Mouse (Mus musculus) cerebellum, adult 2 months (tissue): ENCODE results near the gene Wdr5b. TPM values are rescaled to one million over a fixed set of nuclear protein-coding genes. Genes with fewer than 3 reads are reported as not detected.
A peak's percentile ranks its signal among the peaks of the same experiment; 100 is the strongest.

Experiments used
- DNase-seq, 2 experiments: peaks; one replicate each; pipeline ENCODE4 v3.0.0; 2021
- H3K27ac ChIP-seq: fragments of 200-500 bp; 2 replicates; pipeline ENCODE4 v1.5.1; 2012; ENCODE audit warnings: low read length, control low read depth, inconsistent platforms; ENCODE audit not compliant: insufficient read depth
- H3K27me3 ChIP-seq: fragments of 200-500 bp; 2 replicates; pipeline ENCODE4 v1.6.1; 2012; ENCODE audit warnings: inconsistent platforms, mild to moderate bottlenecking, low read length, moderate library complexity; ENCODE audit not compliant: control insufficient read depth, insufficient read depth
- H3K4me1 ChIP-seq: fragments of 200-500 bp; 2 replicates; pipeline ENCODE4 v1.6.1; 2011; ENCODE audit warnings: low read length; ENCODE audit not compliant: control insufficient read depth, insufficient read depth
- H3K4me3 ChIP-seq: fragments of 200-500 bp; replicated peaks from 2 replicates; pipeline ENCODE3; 2011; ENCODE audit warnings: mild to moderate bottlenecking, low read depth, low read length, control low read depth; ENCODE audit not compliant: insufficient read depth
- CTCF ChIP-seq: fragments of 200-500 bp; IDR thresholded peaks from 2 replicates; pipeline ENCODE4 v1.5.1; 2011; ENCODE audit warnings: low read depth, mild to moderate bottlenecking, control low read depth, low read length, moderate library complexity, borderline replicate concordance; ENCODE audit not compliant: insufficient read depth
- POLR2A ChIP-seq: fragments of 200-500 bp; IDR thresholded peaks from 2 replicates; pipeline ENCODE4 v1.6.1; 2011; ENCODE audit warnings: low read length, control low read depth, borderline replicate concordance; ENCODE audit not compliant: insufficient read depth
- WGBS: fragments of 180-500 bp; shearing (Covaris S2); methylation state at CpG from one replicate; pipeline ENCODE4 v1.1.7; 2018; 5-methylcytosine and 5-hydroxymethylcytosine counted together
- polyA plus RNA-seq: library from polyadenylated mRNA; depleted of rRNA; stranded (reverse); fragments of >200 nt; gene quantifications from 2 replicates; pipeline ENCODE4 v1.2.3, GENCODE M21; 2012; rRNA removed

Wdr5b gene
- polyA plus RNA-seq, 1 experiment, result 5.1 TPM

GRCm38 (mm10) chr16:36072410-36073011, 31.5 kb downstream of the Wdr5b start:
- no peak overlapping the region for H3K27ac ChIP-seq

DNA sequence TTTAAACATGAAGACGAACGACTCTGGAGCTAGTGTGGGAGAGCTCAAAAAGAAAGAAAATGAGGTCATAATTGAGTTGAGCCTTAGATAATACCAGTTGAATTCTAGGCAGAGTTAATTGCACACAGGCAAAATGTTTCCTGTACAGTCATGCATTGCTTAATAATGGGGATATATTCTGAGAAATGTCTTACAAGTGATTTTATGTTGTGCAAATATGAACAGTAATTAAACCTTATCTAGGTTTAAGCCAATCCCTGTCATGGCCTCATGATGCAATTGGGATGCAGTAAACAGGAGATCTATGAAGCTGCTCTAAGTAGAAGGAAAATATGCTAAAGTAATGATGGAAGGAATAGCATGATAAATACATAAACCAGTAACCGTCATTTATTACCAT, 33.8 kb downstream of the Wdr5b start:
- H3K4me1 ChIP-seq, result no peaks in the 10 kb centered on the region
- H3K4me3 ChIP-seq, result no peak overlapping the region
- 90% methylated on average over 3 of the region's 3 CpGs for WGBS
- H3K27ac ChIP-seq, result no peak overlapping the region
- no peak for TF ChIP-seq CTCF
- TF ChIP-seq POLR2A, result no peak
- DNase-seq, result no peak
- no peaks in the 10 kb centered on the region for H3K27me3 ChIP-seq

More at GRCm38 (mm10) chr16:36072410-36073011, 31.5 kb downstream of the Wdr5b start:
- H3K27me3 ChIP-seq, result no peaks in the 10 kb centered on the region
- peak overlapping the region; percentile 93 for H3K4me3 ChIP-seq
- WGBS, result 31% methylated on average over 8 of the region's 8 CpGs
- H3K4me1 ChIP-seq, result no peaks in the 10 kb centered on the region; the same call in 1 of the 2 replicates
- DNase-seq, result no peak
- TF ChIP-seq CTCF (no peak), POLR2A (no peak)

DNA sequence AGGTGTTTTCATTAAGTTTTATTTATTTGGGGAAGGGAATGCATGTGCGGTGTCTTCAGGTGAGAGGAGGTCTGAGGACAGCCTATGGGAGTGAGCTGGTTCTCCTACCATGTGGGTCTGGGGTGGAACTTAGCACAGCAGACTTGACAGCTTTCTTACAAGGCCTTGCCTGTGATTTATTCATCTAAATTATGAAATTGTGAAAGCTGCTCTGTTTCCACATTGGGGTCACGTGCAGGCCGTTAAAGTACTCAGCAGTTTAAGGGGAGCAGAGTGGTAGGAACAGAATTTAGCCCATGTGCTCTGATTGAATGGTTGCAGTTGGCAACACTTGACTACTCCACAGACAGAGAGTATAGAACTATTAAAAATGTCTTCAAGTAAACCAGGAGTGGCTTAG, 38.9 kb downstream of the Wdr5b start:
- WGBS, result 97% methylated on average over 3 of the region's 3 CpGs
- H3K4me3 ChIP-seq, result no peak overlapping the region
- DNase-seq, result no peak
- TF ChIP-seq CTCF, result no peak
- TF ChIP-seq POLR2A, result no peak
- no peak overlapping the region for H3K27ac ChIP-seq
- H3K4me1 ChIP-seq, result no peaks in the 10 kb centered on the region
- H3K27me3 ChIP-seq, result no peaks in the 10 kb centered on the region

DNA sequence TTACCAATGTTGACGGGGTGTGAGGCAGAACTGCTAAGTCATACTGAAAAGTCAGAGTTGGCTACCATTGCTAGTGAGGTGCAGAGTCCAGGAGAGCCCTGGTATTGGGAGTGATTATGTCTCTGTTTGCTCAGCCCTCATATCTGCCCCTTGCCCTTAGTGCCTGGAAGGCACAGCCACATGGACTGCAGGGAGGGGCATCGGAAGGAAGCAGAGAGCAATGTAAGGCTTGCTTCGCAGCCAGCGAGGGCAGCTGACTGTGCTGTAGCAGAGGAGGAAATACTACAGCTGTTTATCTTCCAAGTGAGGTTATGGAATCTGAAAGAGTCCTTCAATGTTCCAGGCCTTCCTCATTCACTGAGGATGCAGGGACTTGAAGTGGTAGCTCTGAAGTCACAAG, 46.9 kb downstream of the Wdr5b start:
- no peak overlapping the region for H3K4me3 ChIP-seq
- no peak for DNase-seq
- no peaks in the 10 kb centered on the region for H3K4me1 ChIP-seq
- no peaks in the 10 kb centered on the region for H3K27me3 ChIP-seq
- H3K27ac ChIP-seq, result no peak overlapping the region
- WGBS, result 90% methylated on average over 4 of the region's 4 CpGs
- TF ChIP-seq CTCF, result no peak
- no peak for TF ChIP-seq POLR2A

DNA sequence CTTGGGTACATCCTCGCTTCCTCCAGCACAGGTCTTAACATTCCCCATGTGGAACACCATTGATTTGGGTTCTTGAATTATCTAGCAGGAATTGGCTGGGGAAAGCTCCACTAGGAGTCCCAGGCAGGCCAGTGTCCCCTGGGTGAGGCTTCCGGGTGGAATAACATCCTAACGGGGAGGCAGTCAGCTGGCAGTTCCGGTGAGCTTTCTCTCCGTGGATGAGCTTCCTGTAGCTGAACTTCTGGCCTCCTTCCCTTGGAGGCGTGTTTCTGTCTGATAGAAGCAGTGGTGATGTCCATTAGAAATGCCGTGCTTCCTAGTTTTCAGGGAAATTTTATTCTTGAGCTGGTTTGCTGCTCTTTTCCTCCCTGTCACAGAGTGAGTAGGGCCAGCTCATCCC, 48.1 kb downstream of the Wdr5b start:
- Histone ChIP-seq H3K27ac (no peak overlapping the region), H3K4me3 (no peak overlapping the region), H3K27me3 (no peaks in the 10 kb centered on the region), H3K4me1 (no peaks in the 10 kb centered on the region)
- TF ChIP-seq CTCF (no peak), POLR2A (no peak)
- no peak for DNase-seq
- WGBS, result 78% methylated on average over 7 of the region's 7 CpGs

GRCm38 (mm10) chr16:36089850-36090616, 49.0 kb downstream of the Wdr5b start:
- DNase-seq, result no peak
- Histone ChIP-seq H3K4me3 (no peak overlapping the region), H3K4me1 (no peaks in the 10 kb centered on the region), H3K27me3 (no peaks in the 10 kb centered on the region), H3K27ac (no peak overlapping the region)
- no peak for TF ChIP-seq POLR2A
- no peak for TF ChIP-seq CTCF
- WGBS, result 76% methylated on average over 8 of the region's 8 CpGs

GRCm38 (mm10) chr16:36090785-36091509, 50.0 kb downstream of the Wdr5b start:
- 91% methylated on average over 11 of the region's 11 CpGs for WGBS
- Histone ChIP-seq H3K27ac (no peak overlapping the region), H3K27me3 (no peaks in the 10 kb centered on the region), H3K4me3 (no peak overlapping the region), H3K4me1 (no peaks in the 10 kb centered on the region)
- no peak for DNase-seq
- TF ChIP-seq POLR2A (no peak), CTCF (no peak)

Other genes with a start within 250 kb of the Wdr5b start
- gene Parp14, start 169.6 kb upstream of the Wdr5b start, polyA plus RNA-seq, result 1.2 TPM in 2 replicates
- gene Parp9, start 102.7 kb upstream of the Wdr5b start, polyA plus RNA-seq, result 2.6 and 2.9 TPM in 2 replicates
- gene Dtx3l, start 102.0 kb upstream of the Wdr5b start, polyA plus RNA-seq, result 2.2 and 2.5 TPM in 2 replicates
- gene Kpna1, start 62.4 kb upstream of the Wdr5b start, polyA plus RNA-seq, result 46.2 and 46.6 TPM in 2 replicates
- gene Fam162a, start 30.4 kb downstream of the Wdr5b start, polyA plus RNA-seq, result 163 and 166 TPM in 2 replicates
- gene Ccdc58, start 30.5 kb downstream of the Wdr5b start, polyA plus RNA-seq, result 19.2 and 20.5 TPM in 2 replicates
- not detected in 2 replicates for gene Csta1, start 90.1 kb downstream of the Wdr5b start, polyA plus RNA-seq
- gene Stfa2l1, start 115.6 kb downstream of the Wdr5b start, polyA plus RNA-seq, result not detected in 2 replicates
- not detected in 2 replicates for gene Gm5483, start 143.0 kb downstream of the Wdr5b start, polyA plus RNA-seq
- gene Gm5416, start 169.2 kb downstream of the Wdr5b start, polyA plus RNA-seq, result not detected in 2 replicates
- not detected in 2 replicates for gene 2010005H15Rik, start 180.3 kb downstream of the Wdr5b start, polyA plus RNA-seq
- not detected in 2 replicates for gene Stfa1, start 235.8 kb downstream of the Wdr5b start, polyA plus RNA-seq